Mouse (Mus musculus): ENCODE results near the gene Treh. TPM values are rescaled to one million over a fixed set of nuclear protein-coding genes. Genes with fewer than 3 reads are reported as not detected.

Treh gene
- polyA plus RNA-seq, 1 experiment = 183 TPM

GRCm38 (mm10) chr9:44707749-44708428 lies 34.9 kb downstream of the Treh start:
- Histone ChIP-seq H3K4me3 (ENCODE audit: low read depth, low read length) (peak overlapping the region; percentile 62), H3K27me3 (ENCODE audit: control insufficient read depth, insufficient read depth, low read length) (no peaks in the 10 kb centered on the region), H3K36me3 (ENCODE audit: control insufficient read depth, insufficient read depth, low read length) (peaks cover 9% of the 10 kb centered on the region), H3K4me1 (ENCODE audit: control insufficient read depth, insufficient read depth, insufficient read length, low read length) (peaks cover 38% of the 10 kb centered on the region), H3K27ac (ENCODE audit: insufficient read depth, low read depth, low read length) (no peak overlapping the region)
- WGBS = 38% methylated on average over 28 of the region's 28 CpGs
- TF ChIP-seq CTCF (IDR thresholded peaks at IDR 0.05; ENCODE audit: extremely low read depth, insufficient read length, insufficient replicate concordance, low read depth, low read length) = no peak
- TF ChIP-seq POLR2A (IDR thresholded peaks at IDR 0.05; ENCODE audit: low read depth, low read length) = no peak

- peak overlapping the region; percentile 62 for H3K4me3 ChIP-seq (ENCODE audit: low read depth, low read length)
- peaks cover 5% of the 10 kb centered on the region for H3K36me3 ChIP-seq (ENCODE audit: control insufficient read depth, insufficient read depth, low read length)
- WGBS = 6% methylated on average over 24 of the region's 24 CpGs
- H3K4me1 ChIP-seq (ENCODE audit: control insufficient read depth, insufficient read depth, insufficient read length, low read length) = peaks cover 41% of the 10 kb centered on the region
- no peak overlapping the region for H3K27ac ChIP-seq (ENCODE audit: insufficient read depth, low read depth, low read length)
- TF ChIP-seq POLR2A (IDR thresholded peaks at IDR 0.05; ENCODE audit: low read depth, low read length) = no peak
- 0 out of 2 replicates have a peak, but pooled peaks have one; percentile 10 for TF ChIP-seq CTCF (IDR thresholded peaks at IDR 0.05; ENCODE audit: extremely low read depth, insufficient read length, insufficient replicate concordance, low read depth, low read length)
- H3K27me3 ChIP-seq (ENCODE audit: control insufficient read depth, insufficient read depth, low read length) = no peaks in the 10 kb centered on the region
Measured at GRCm38 (mm10) chr9:44708429-44708765, 35.4 kb downstream of the Treh start.

GRCm38 (mm10) chr9:44708925-44709324 lies 35.9 kb downstream of the Treh start:
- peaks cover 44% of the 10 kb centered on the region for H3K4me1 ChIP-seq (ENCODE audit: control insufficient read depth, insufficient read depth, insufficient read length, low read length)

GRCm38 (mm10) chr9:44709600-44709999 lies 36.6 kb downstream of the Treh start:
- Histone ChIP-seq H3K4me3 (ENCODE audit: low read depth, low read length) (no peak overlapping the region), H3K27me3 (ENCODE audit: control insufficient read depth, insufficient read depth, low read length) (no peaks in the 10 kb centered on the region), H3K27ac (ENCODE audit: insufficient read depth, low read depth, low read length) (no peak overlapping the region), H3K4me1 (ENCODE audit: control insufficient read depth, insufficient read depth, insufficient read length, low read length) (peaks cover 44% of the 10 kb centered on the region), H3K36me3 (ENCODE audit: control insufficient read depth, insufficient read depth, low read length) (peaks cover 5% of the 10 kb centered on the region)
- TF ChIP-seq POLR2A (IDR thresholded peaks at IDR 0.05; ENCODE audit: low read depth, low read length) (no peak), CTCF (IDR thresholded peaks at IDR 0.05; ENCODE audit: extremely low read depth, insufficient read length, insufficient replicate concordance, low read depth, low read length) (peak; percentile 55; the same call in 1 of the 2 replicates)
- WGBS = 79% methylated on average over 2 of the region's 2 CpGs

More at GRCm38 (mm10) chr9:44708925-44709324, 35.9 kb downstream of the Treh start:
- Histone ChIP-seq H3K4me3 (ENCODE audit: low read depth, low read length) (no peak overlapping the region), H3K27ac (ENCODE audit: insufficient read depth, low read depth, low read length) (no peak overlapping the region), H3K27me3 (ENCODE audit: control insufficient read depth, insufficient read depth, low read length) (no peaks in the 10 kb centered on the region), H3K36me3 (ENCODE audit: control insufficient read depth, insufficient read depth, low read length) (peaks cover 5% of the 10 kb centered on the region)
- TF ChIP-seq POLR2A (IDR thresholded peaks at IDR 0.05; ENCODE audit: low read depth, low read length) (no peak), CTCF (IDR thresholded peaks at IDR 0.05; ENCODE audit: extremely low read depth, insufficient read length, insufficient replicate concordance, low read depth, low read length) (no peak)
- 45% methylated on average over 6 of the region's 6 CpGs for WGBS

- peaks cover 44% of the 10 kb centered on the region for H3K4me1 ChIP-seq (ENCODE audit: control insufficient read depth, insufficient read depth, insufficient read length, low read length)
- TF ChIP-seq POLR2A (IDR thresholded peaks at IDR 0.05; ENCODE audit: low read depth, low read length) = no peak
- TF ChIP-seq CTCF (IDR thresholded peaks at IDR 0.05; ENCODE audit: extremely low read depth, insufficient read length, insufficient replicate concordance, low read depth, low read length) = no peak
Measured at GRCm38 (mm10) chr9:44710213-44710612, 37.2 kb downstream of the Treh start.

GRCm38 (mm10) chr9:44711602-44712001 lies 38.6 kb downstream of the Treh start:
- Histone ChIP-seq H3K27ac (ENCODE audit: insufficient read depth, low read depth, low read length) (no peak overlapping the region), H3K36me3 (ENCODE audit: control insufficient read depth, insufficient read depth, low read length) (peaks cover 5% of the 10 kb centered on the region), H3K27me3 (ENCODE audit: control insufficient read depth, insufficient read depth, low read length) (no peaks in the 10 kb centered on the region), H3K4me1 (ENCODE audit: control insufficient read depth, insufficient read depth, insufficient read length, low read length) (peaks cover 44% of the 10 kb centered on the region), H3K4me3 (ENCODE audit: low read depth, low read length) (peak overlapping the region; percentile 24)
- WGBS = 55% methylated on average over 17 of the region's 17 CpGs
- no peak for TF ChIP-seq POLR2A (IDR thresholded peaks at IDR 0.05; ENCODE audit: low read depth, low read length)
- TF ChIP-seq CTCF (IDR thresholded peaks at IDR 0.05; ENCODE audit: extremely low read depth, insufficient read length, insufficient replicate concordance, low read depth, low read length) = no peak

More at GRCm38 (mm10) chr9:44710213-44710612, 37.2 kb downstream of the Treh start:
- H3K36me3 ChIP-seq (ENCODE audit: control insufficient read depth, insufficient read depth, low read length) = peaks cover 5% of the 10 kb centered on the region
- WGBS = 81% methylated on average over 5 of the region's 5 CpGs
- no peaks in the 10 kb centered on the region for H3K27me3 ChIP-seq (ENCODE audit: control insufficient read depth, insufficient read depth, low read length)
- H3K4me3 ChIP-seq (ENCODE audit: low read depth, low read length) = no peak overlapping the region
- H3K27ac ChIP-seq (ENCODE audit: insufficient read depth, low read depth, low read length) = no peak overlapping the region

- Histone ChIP-seq H3K4me1 (ENCODE audit: control insufficient read depth, insufficient read depth, insufficient read length, low read length) (peaks cover 43% of the 10 kb centered on the region), H3K36me3 (ENCODE audit: control insufficient read depth, insufficient read depth, low read length) (peaks cover 5% of the 10 kb centered on the region), H3K27me3 (ENCODE audit: control insufficient read depth, insufficient read depth, low read length) (no peaks in the 10 kb centered on the region), H3K27ac (ENCODE audit: insufficient read depth, low read depth, low read length) (no peak overlapping the region), H3K4me3 (ENCODE audit: low read depth, low read length) (peak overlapping the region; percentile 39)
- TF ChIP-seq CTCF (IDR thresholded peaks at IDR 0.05; ENCODE audit: extremely low read depth, insufficient read length, insufficient replicate concordance, low read depth, low read length) (no peak), POLR2A (IDR thresholded peaks at IDR 0.05; ENCODE audit: low read depth, low read length) (no peak)
- 31% methylated on average over 6 of the region's 6 CpGs for WGBS
Measured at GRCm38 (mm10) chr9:44713080-44713479, 40.0 kb downstream of the Treh start.

Data from small intestine, adult 2 months (tissue).